Mouse (Mus musculus): ENCODE measurements around the gene Gm10272. TPM values are rescaled to one million over a fixed set of nuclear protein-coding genes. Genes with fewer than 3 reads are reported as not detected.
"Not testable (repeated sequence)": the region's sequence is repeated elsewhere in the genome, so short reads cannot be mapped to it uniquely, and the experiment has no call there.

Gm10272 gene
- polyA plus RNA-seq, 1 experiment from 2014 or later = not detected

GRCm38 (mm10) chr10:77715507-77715906 is 9.1 kb downstream of the Gm10272 start, which contains the start of gene Gm10142:
Gene Gm10142 (plus strand): TSS chr10:77715807.
- ATAC-seq (ENCODE audit: low FRiP score, low TSS enrichment) = no peak
- H3K27ac ChIP-seq (ENCODE audit: low read depth, low read length) = no peak within 1 kb of the TSS
- WGBS = 71% methylated on average over 1 of the region's 1 CpGs

GRCm38 (mm10) chr10:77720299-77720698 is 13.9 kb downstream of the Gm10272 start, which contains the start of gene Krtap12-1:
Gene Krtap12-1 (plus strand): TSS chr10:77720599.
- not testable (repeated sequence) for H3K9me3 ChIP-seq (ENCODE audit: control insufficient read depth, low read length); ATAC-seq (ENCODE audit: low FRiP score, low TSS enrichment)
- WGBS = 87% methylated on average over 1 of the region's 1 CpGs

More at GRCm38 (mm10) chr10:77715507-77715906, 9.1 kb downstream of the Gm10272 start, which contains the start of gene Gm10142:
- Histone ChIP-seq H3K4me3 (ENCODE audit: low read length) (no peak within 1 kb of the TSS), H3K36me3 (ENCODE audit: control insufficient read depth, insufficient read depth, low read length) (no peaks in the 10 kb centered on the region), H3K9me3 (ENCODE audit: control insufficient read depth, low read length) (peaks cover 4% of the 10 kb centered on the region; the same call in 1 of the 2 replicates), H3K9ac (ENCODE audit: low read depth, low read length) (no peak within 1 kb of the TSS), H3K4me2 (replicated peaks; ENCODE audit: low read depth, low read length) (no peak within 1 kb of the TSS), H3K27me3 (ENCODE audit: control insufficient read depth, insufficient read depth, low read length) (no peaks in the 10 kb centered on the region), H3K4me1 (ENCODE audit: control insufficient read depth, insufficient read depth, low read length) (no peaks in the 10 kb centered on the region)

DNA sequence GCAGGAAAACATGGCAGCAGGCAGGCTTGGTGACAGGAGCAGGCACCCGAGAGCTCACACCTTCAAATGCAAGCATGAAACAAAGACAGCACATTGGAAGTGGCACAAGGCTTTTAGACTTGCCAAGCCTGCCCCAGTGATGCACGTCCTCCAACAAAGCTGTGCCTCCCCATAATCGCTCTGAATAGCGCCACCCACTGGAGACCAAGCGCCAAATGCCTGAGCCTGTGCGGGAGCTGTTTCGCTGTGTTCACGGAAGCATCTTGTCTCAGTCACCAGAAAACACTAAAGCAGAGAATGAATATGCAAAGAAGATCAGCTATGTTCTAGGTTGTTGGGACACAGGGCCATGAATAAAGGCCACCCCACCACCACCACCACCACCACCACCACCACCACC is 18.4 kb downstream of the Gm10272 start:
- Histone ChIP-seq H3K27me3 (ENCODE audit: control insufficient read depth, insufficient read depth, low read length) (no peaks in the 10 kb centered on the region), H3K4me3 (ENCODE audit: low read length) (no peak overlapping the region), H3K9ac (ENCODE audit: low read depth, low read length) (no peak overlapping the region), H3K4me1 (ENCODE audit: control insufficient read depth, insufficient read depth, low read length) (no peaks in the 10 kb centered on the region), H3K27ac (ENCODE audit: low read depth, low read length) (no peak overlapping the region), H3K4me2 (replicated peaks; ENCODE audit: low read depth, low read length) (no peak overlapping the region), H3K9me3 (ENCODE audit: control insufficient read depth, low read length) (no peaks in the 10 kb centered on the region), H3K36me3 (ENCODE audit: control insufficient read depth, insufficient read depth, low read length) (no peaks in the 10 kb centered on the region)
- ATAC-seq (ENCODE audit: low FRiP score, low TSS enrichment) = no peak
- 72% methylated on average over 8 of the region's 8 CpGs for WGBS

More at GRCm38 (mm10) chr10:77720299-77720698, 13.9 kb downstream of the Gm10272 start, which contains the start of gene Krtap12-1:
- not testable (repeated sequence) for H3K27me3 ChIP-seq (ENCODE audit: control insufficient read depth, insufficient read depth, low read length); H3K4me1 ChIP-seq (ENCODE audit: control insufficient read depth, insufficient read depth, low read length); H3K4me3 ChIP-seq (ENCODE audit: low read length); H3K9ac ChIP-seq (ENCODE audit: low read depth, low read length); H3K4me2 ChIP-seq (replicated peaks; ENCODE audit: low read depth, low read length); H3K36me3 ChIP-seq (ENCODE audit: control insufficient read depth, insufficient read depth, low read length); H3K27ac ChIP-seq (ENCODE audit: low read depth, low read length)

- 45% methylated on average over 3 of the region's 3 CpGs for WGBS
- H3K4me3 ChIP-seq (ENCODE audit: low read length) = no peak within 1 kb of the TSS
- no peak for ATAC-seq (ENCODE audit: low FRiP score, low TSS enrichment)
- no peaks in the 10 kb centered on the region for H3K36me3 ChIP-seq (ENCODE audit: control insufficient read depth, insufficient read depth, low read length)
- H3K4me1 ChIP-seq (ENCODE audit: control insufficient read depth, insufficient read depth, low read length) = no peaks in the 10 kb centered on the region
- no peaks in the 10 kb centered on the region for H3K27me3 ChIP-seq (ENCODE audit: control insufficient read depth, insufficient read depth, low read length)
- no peaks in the 10 kb centered on the region for H3K9me3 ChIP-seq (ENCODE audit: control insufficient read depth, low read length)
- H3K9ac ChIP-seq (ENCODE audit: low read depth, low read length) = no peak within 1 kb of the TSS
- no peak within 1 kb of the TSS for H3K4me2 ChIP-seq (replicated peaks; ENCODE audit: low read depth, low read length)
- H3K27ac ChIP-seq (ENCODE audit: low read depth, low read length) = no peak within 1 kb of the TSS
These were observed 19.8 kb downstream of the Gm10272 start, which contains the start of gene Gm10100 for GRCm38 (mm10) chr10:77726186-77726585. Gene Gm10100 (plus strand): TSS chr10:77726486.

DNA sequence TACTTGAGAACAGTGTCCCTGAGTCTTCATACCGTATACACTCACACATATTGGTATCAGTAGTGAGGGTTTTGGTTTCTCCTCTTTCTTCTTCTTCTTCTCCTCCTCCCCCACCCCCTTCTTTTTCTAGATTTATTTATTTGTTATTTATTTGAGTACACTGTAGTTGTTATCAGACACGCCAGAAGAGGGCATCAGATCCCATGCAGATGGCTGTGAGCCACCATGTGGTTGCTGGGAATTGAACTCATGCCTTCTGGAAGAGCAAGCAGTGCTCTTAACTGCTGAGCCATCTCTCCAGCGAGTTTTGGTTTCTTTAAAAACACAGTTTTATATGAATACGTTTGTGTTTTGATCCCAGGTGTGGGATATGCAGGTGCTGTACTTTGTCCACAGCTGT is 21.9 kb downstream of the Gm10272 start:
- Histone ChIP-seq H3K9ac (ENCODE audit: low read depth, low read length) (no peak overlapping the region), H3K27me3 (ENCODE audit: control insufficient read depth, insufficient read depth, low read length) (no peaks in the 10 kb centered on the region), H3K36me3 (ENCODE audit: control insufficient read depth, insufficient read depth, low read length) (no peaks in the 10 kb centered on the region), H3K4me1 (ENCODE audit: control insufficient read depth, insufficient read depth, low read length) (no peaks in the 10 kb centered on the region), H3K27ac (ENCODE audit: low read depth, low read length) (no peak overlapping the region), H3K4me3 (ENCODE audit: low read length) (no peak overlapping the region), H3K9me3 (ENCODE audit: control insufficient read depth, low read length) (no peaks in the 10 kb centered on the region), H3K4me2 (replicated peaks; ENCODE audit: low read depth, low read length) (no peak overlapping the region)
- ATAC-seq (ENCODE audit: low FRiP score, low TSS enrichment) = no peak
- 60% methylated on average over 4 of the region's 4 CpGs for WGBS

DNA sequence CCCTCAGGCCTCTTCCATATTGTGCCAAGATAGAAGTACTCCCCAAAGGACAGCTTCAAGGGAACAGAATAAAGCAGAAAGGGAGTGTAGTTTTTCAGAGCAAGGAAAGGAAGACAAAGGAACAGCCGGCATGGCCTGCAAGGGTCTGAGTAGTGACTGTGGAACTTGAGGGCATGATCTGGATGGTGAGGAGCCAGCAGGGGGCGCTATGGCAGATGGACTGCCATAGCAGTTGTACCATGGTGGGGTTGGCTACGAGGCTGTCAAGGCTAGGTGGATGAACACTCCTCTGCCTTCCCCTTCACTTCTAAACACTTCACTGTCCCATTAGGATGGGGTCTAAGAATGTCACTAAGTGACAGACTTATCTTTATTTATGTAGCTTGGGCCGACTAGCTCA is 22.8 kb downstream of the Gm10272 start:
- WGBS = 54% methylated on average over 4 of the region's 4 CpGs
- no peaks in the 10 kb centered on the region for H3K27me3 ChIP-seq (ENCODE audit: control insufficient read depth, insufficient read depth, low read length)
- H3K9me3 ChIP-seq (ENCODE audit: control insufficient read depth, low read length) = no peaks in the 10 kb centered on the region; the same call in 1 of the 2 replicates

GRCm38 (mm10) chr10:77735928-77736327 is 29.5 kb downstream of the Gm10272 start:
- no peak for ATAC-seq (ENCODE audit: low FRiP score, low TSS enrichment)
- no peak overlapping the region for H3K27ac ChIP-seq (ENCODE audit: low read depth, low read length)
- no peaks in the 10 kb centered on the region for H3K36me3 ChIP-seq (ENCODE audit: control insufficient read depth, insufficient read depth, low read length)
- WGBS = 85% methylated on average over 1 of the region's 1 CpGs
- no peak overlapping the region for H3K4me2 ChIP-seq (replicated peaks; ENCODE audit: low read depth, low read length)
- no peaks in the 10 kb centered on the region for H3K4me1 ChIP-seq (ENCODE audit: control insufficient read depth, insufficient read depth, low read length)
- H3K27me3 ChIP-seq (ENCODE audit: control insufficient read depth, insufficient read depth, low read length) = no peaks in the 10 kb centered on the region
- peaks cover 9% of the 10 kb centered on the region; the same call in 1 of the 2 replicates for H3K9me3 ChIP-seq (ENCODE audit: control insufficient read depth, low read length)
- no peak overlapping the region for H3K4me3 ChIP-seq (ENCODE audit: low read length)
- H3K9ac ChIP-seq (ENCODE audit: low read depth, low read length) = no peak overlapping the region

More for the DNA sequence above, 22.8 kb downstream of the Gm10272 start:
- ATAC-seq (ENCODE audit: low FRiP score, low TSS enrichment) = no peak
- no peaks in the 10 kb centered on the region for H3K36me3 ChIP-seq (ENCODE audit: control insufficient read depth, insufficient read depth, low read length)
- no peaks in the 10 kb centered on the region for H3K4me1 ChIP-seq (ENCODE audit: control insufficient read depth, insufficient read depth, low read length)
- no peak overlapping the region for H3K4me3 ChIP-seq (ENCODE audit: low read length)
- no peak overlapping the region for H3K27ac ChIP-seq (ENCODE audit: low read depth, low read length)
- no peak overlapping the region for H3K9ac ChIP-seq (ENCODE audit: low read depth, low read length)
- no peak overlapping the region for H3K4me2 ChIP-seq (replicated peaks; ENCODE audit: low read depth, low read length)

DNA sequence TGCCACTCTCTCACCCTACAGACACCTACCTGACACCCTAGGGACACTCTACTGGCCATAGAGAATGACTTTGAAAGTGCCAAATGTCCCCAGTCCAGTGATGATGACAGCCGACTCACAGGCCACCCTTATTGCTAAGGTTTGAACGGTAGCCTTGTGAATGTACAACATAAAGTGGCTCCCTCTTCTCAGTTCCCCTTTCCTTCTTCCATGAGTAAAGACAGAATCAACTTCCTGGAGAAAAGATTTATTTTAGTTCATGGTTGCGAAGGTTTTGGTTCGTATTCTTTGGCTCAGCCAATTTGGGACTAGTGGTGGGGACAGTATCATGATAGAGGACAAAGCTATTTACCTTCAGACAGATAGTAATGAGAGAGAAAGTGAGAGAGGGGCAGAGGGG is 32.5 kb downstream of the Gm10272 start:
- Histone ChIP-seq H3K4me3 (ENCODE audit: low read length) (no peak overlapping the region), H3K36me3 (ENCODE audit: control insufficient read depth, insufficient read depth, low read length) (no peaks in the 10 kb centered on the region), H3K27ac (ENCODE audit: low read depth, low read length) (no peak overlapping the region), H3K9ac (ENCODE audit: low read depth, low read length) (no peak overlapping the region), H3K4me2 (replicated peaks; ENCODE audit: low read depth, low read length) (no peak overlapping the region), H3K27me3 (ENCODE audit: control insufficient read depth, insufficient read depth, low read length) (no peaks in the 10 kb centered on the region), H3K9me3 (ENCODE audit: control insufficient read depth, low read length) (peaks cover 9% of the 10 kb centered on the region; the same call in 1 of the 2 replicates), H3K4me1 (ENCODE audit: control insufficient read depth, insufficient read depth, low read length) (no peaks in the 10 kb centered on the region)
- ATAC-seq (ENCODE audit: low FRiP score, low TSS enrichment) = no peak
- 89% methylated on average over 4 of the region's 4 CpGs for WGBS

GRCm38 (mm10) chr10:77741924-77742688 is 35.7 kb downstream of the Gm10272 start, which contains the start of gene Gm18596:
Gene Gm18596 (minus strand): TSS chr10:77742638.
- not testable (repeated sequence) for H3K27me3 ChIP-seq (ENCODE audit: control insufficient read depth, insufficient read depth, low read length); H3K4me1 ChIP-seq (ENCODE audit: control insufficient read depth, insufficient read depth, low read length); H3K36me3 ChIP-seq (ENCODE audit: control insufficient read depth, insufficient read depth, low read length); ATAC-seq (ENCODE audit: low FRiP score, low TSS enrichment); H3K27ac ChIP-seq (ENCODE audit: low read depth, low read length); H3K4me3 ChIP-seq (ENCODE audit: low read length); H3K9me3 ChIP-seq (ENCODE audit: control insufficient read depth, low read length); H3K4me2 ChIP-seq (replicated peaks; ENCODE audit: low read depth, low read length); H3K9ac ChIP-seq (ENCODE audit: low read depth, low read length)
- 55% methylated on average over 4 of the region's 5 CpGs for WGBS

Measured in kidney, embryonic 14.5 days (tissue).